Mouse (Mus musculus) brain, embryonic 14.5 days (tissue): ENCODE measurements around the gene Elovl6. TPM values are rescaled to one million over a fixed set of nuclear protein-coding genes. Genes with fewer than 3 reads are reported as not detected.

Source experiments
- DNase-seq: peaks from one replicate; pipeline ENCODE4 v3.0.0-alpha.2; 2011; ENCODE audit warnings: low read depth
- CTCF ChIP-seq: fragments of 200-500 bp; IDR thresholded peaks from 2 replicates; pipeline ENCODE4 v1.5.1; 2012; ENCODE audit warnings: inconsistent platforms, mild to moderate bottlenecking, moderate library complexity, borderline replicate concordance; ENCODE audit not compliant: insufficient read depth, insufficient read length; ENCODE audit errors: extremely low read depth
- POLR2A ChIP-seq: fragments of 200-500 bp; IDR thresholded peaks from 2 replicates; pipeline ENCODE4 v1.6.1; 2012; ENCODE audit warnings: mild to moderate bottlenecking, inconsistent platforms, borderline replicate concordance; ENCODE audit not compliant: poor library complexity, insufficient read depth, insufficient read length, severe bottlenecking; ENCODE audit errors: extremely low read depth
- polyA plus RNA-seq: library from polyadenylated mRNA; depleted of rRNA; stranded (reverse); fragments of >200 nt; gene quantifications from 2 replicates; pipeline ENCODE4 v1.2.3, GENCODE M21; 2012

Elovl6 gene
- polyA plus RNA-seq, 1 experiment = 32.2 TPM

DNA sequence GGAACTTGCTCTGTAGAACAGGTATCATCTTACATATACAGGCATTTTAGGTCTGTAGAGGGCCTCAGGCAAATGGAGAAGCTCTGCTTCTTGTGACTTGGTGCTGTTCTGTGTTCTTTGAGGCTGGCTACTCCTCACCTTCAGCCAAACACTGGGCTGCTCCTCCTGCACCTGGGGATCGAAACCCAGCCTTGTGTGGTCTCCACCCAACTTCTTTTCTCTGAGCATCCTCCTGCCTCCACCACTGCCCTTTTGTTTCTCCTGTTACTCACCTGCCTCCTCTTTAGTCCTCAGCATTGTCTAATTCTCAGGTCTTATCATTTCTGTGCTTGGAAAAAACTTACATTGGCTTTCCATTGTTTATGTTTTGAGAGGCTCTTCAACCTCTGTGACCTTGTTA lies 12.1 kb downstream of the Elovl6 start:
- no peak for DNase-seq
- TF ChIP-seq CTCF (no peak), POLR2A (no peak)

DNA sequence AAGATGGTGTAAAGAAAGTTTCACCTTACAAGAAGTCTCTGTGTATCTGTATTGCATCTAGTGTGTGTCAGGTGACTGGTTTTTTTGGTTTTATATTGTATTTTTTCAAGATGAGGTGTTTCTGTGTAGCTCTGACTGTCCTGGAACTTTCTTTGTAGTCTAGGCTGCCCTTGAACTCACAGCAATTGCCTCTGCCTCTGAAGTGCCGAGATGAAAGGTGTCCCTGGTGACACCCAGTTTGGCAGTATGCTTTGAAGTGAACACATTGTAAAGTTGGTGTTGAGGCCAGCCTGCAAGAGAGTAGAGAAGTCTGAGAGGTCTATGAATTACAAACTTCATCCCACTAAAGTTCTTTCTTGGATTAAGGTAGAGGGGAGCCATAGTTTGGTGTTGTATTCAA lies 13.1 kb downstream of the Elovl6 start:
- TF ChIP-seq CTCF = no peak
- TF ChIP-seq POLR2A = no peak
- no peak for DNase-seq

DNA sequence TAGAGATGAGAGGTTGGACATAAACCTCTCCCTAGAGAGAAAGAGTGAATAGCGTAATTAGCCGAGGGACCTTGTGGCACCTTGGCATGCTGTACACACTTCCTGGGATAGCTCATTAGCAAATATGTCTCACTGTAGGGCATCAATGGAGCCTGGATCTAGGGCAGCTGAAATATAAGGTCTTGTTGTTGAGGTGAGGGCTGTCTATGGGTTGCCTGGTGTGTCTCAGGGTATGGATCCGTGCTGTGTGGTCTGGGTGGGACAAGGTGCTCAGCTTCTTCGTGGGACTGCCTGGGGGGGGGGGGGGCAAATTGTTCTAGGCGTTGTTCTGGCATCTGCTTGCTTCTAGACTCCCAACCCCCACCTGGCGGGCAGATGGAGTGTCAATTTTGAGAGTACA lies 13.6 kb downstream of the Elovl6 start:
- no peak for TF ChIP-seq POLR2A
- no peak for TF ChIP-seq CTCF
- DNase-seq = no peak

DNA sequence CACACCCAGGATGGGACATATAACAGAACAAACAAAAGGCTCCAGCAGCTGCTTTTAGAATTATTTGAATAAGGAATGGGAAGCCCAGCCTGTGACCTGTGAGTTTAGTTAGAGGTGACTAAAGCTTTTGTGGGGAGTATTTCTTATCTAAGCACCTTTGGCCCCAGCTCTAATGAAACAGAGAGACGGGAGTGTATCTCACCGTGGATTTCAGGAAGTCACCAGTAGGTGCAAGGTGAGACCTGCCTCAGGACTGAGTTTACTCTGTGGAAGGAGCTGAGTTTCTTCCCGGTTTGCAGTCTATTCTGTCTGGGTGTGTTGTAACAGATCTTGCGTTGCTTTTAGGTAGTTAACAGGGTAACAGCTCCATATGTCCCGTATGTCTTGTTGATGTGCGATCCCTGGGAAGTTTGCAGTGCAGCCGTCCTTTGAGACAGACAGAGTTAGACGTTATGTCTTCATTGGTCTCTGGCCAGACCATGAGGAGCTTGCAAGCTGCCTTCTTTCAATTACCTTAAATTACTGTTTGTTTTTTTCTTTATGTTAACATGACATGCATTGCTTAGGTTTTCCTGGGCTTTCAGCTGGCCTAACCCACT lies 15.8 kb downstream of the Elovl6 start:
- TF ChIP-seq CTCF = no peak
- no peak for TF ChIP-seq POLR2A
- DNase-seq = peak; percentile 55

DNA sequence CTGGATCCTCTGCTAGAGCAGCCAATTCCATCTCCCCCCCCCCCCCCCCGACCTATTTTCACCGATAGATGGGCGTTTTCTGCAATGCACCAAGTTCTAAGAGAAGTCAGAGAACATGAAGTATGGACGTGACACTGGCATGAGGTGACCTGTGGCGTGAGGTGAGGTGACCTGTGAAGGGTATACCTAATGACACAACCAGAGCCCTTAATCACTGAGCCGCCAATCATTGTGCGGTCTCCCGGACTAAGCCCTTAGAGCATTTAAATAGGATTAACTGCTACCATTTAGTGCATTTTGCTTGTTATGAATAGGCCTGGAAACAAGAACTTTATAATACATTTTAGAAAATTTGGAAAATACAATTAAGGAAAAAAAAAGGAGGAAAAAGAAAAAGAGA lies 16.6 kb downstream of the Elovl6 start:
- no peak for TF ChIP-seq CTCF
- TF ChIP-seq POLR2A = no peak
- peak; percentile 35 for DNase-seq

DNA sequence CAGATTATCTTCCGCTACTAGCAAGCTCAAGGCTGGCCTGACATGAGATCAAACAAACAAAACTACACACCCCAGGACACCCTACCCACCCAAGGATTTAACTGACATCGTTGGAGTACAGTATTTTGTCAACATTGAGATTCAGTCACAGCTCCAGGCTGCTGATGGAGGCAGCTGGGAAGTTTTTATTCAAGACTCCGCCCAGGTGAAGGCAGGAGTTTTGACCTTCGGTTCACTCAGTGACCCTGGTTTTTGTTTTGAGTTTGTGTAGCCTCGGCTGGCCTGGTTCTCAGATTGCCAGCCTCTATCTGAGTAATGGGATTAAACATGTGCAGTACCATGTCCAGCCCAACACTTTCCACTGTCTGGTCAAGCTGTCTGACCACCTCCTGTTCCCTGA lies 17.4 kb downstream of the Elovl6 start:
- DNase-seq = no peak
- TF ChIP-seq POLR2A = no peak
- no peak for TF ChIP-seq CTCF

DNA sequence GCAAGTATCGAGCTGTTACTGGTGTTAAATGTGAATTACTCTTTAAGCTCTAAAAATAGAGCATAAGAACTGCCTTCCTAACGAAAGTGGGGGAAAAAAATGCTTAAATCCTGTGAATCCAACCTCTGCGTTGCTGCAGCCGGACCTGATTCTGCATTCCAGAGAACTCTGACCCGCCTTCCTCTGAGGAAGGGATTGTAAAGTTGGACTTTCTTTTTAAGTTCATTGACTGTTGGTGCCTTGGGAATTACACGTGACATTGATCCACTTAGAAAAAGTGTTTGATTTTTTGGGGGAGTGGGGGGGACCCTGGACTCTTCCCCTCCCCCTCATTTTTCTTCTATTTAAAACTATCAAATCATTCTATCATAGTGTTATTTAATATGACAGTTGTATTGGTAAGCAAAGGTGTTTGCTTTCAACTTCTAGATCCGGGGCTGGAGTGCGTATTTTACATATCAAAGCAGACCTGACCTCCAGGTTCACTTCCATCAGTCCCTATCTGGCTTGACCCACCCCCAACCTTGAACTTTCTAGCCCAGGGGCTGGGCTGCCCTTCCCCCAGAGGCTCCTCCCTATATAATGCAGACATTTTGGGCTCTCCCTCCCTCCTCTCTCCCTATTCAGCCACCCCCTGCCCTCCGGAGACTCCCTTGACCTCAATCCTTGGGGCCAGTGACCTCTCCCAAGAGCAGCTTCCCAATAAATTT lies 19.6 kb downstream of the Elovl6 start:
- TF ChIP-seq CTCF = no peak
- no peak for TF ChIP-seq POLR2A
- no peak for DNase-seq

DNA sequence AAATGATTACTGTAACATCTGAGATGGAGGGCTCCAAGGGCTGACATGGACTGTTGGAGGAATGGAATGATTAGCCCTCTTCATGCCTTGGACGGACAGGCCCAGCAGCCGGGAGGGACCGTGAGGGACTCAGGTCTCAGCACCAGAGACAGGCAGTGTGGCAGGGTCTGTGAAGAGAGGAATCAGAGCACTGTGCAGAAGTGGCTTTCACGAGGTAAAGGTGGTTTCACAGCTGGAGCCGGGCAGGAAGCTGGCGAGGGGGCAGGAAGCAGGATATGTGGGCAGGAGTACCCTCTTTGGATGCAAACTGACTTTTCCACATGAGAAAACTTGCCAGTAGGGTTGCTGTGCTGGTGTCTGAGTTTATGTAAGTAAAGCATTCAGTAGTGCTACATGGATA lies 20.2 kb downstream of the Elovl6 start:
- TF ChIP-seq POLR2A = no peak
- TF ChIP-seq CTCF = no peak

DNA sequence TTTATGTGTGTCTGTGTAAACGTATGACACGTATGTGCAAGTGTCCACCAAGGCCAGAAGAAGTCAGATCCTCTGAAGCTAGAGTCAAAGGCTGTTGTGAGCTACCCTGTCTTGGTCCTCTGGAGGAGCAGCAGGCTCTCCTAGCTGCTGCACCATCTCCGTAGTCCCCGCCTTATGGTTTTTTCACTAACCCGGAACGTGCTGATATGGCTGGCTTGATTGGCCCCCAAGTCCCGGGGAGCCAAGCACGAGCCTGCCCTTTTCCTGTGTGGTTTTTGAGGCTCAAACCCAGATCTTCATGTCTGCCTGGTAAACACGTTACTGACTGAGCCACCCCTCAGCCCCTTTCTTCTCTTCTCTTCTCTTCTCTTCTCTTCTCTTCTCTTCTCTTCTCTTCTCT lies 21.0 kb downstream of the Elovl6 start:
- DNase-seq = no peak
- TF ChIP-seq CTCF (no peak), POLR2A (no peak)

More for the DNA sequence above, 20.2 kb downstream of the Elovl6 start:
- DNase-seq = no peak

DNA sequence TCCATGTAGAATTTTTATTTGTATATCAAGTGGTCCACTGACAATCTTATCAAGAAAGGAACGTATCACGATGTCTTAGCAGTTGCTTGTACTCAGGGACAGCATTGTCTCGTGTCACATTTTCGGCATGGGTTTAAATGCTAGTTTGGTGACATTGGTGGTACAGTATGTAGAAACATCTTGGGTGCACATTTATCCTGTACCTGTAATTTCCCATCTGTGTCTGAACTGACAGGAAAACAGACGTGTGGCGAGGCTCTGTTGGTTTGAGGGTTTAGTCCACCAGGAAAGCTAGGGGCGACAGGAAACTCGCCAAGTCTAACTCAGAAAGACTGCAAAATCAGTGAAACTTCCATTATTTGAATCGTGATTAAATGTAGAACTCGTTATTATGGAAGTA lies 21.5 kb downstream of the Elovl6 start:
- no peak for DNase-seq
- TF ChIP-seq POLR2A (no peak), CTCF (no peak)

DNA sequence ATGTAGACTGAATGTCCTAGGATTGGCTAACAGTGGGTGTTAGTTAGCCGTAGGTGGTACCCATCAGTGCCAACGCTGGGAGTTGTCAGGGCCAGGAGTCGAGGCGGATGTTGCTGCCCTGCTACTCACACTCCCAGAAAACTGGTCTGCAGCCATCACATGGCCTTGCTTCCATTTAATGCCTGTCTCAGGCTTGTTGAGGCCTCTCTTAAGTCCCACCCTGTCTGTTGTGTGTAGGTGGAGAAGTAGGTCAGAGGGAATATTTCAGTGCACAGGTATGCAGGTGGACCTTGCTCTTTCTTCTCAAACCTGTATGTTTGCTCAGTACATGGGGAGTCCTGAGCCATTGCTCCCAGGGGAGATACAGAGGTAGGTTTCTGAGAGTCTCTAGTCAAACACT lies 22.3 kb downstream of the Elovl6 start:
- DNase-seq = no peak
- no peak for TF ChIP-seq CTCF
- TF ChIP-seq POLR2A = no peak

DNA sequence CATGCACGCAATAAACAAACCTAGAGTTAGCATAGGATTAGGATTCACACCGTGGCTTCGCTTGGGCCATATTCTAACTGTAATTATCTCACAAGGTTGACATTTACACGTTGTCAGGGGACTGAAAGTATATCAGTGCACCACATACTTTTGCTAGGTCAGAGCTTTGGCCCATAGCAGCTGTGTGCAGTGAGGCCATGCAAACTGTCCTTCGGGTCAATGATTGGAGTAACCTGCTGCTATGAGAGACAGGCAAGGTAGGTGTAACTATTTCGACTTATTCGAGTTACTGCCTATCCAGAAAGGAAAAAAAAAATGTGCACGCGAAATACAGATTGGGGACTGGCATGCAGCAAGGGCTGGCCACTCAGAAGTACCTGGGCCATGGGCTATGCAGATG lies 24.9 kb downstream of the Elovl6 start:
- DNase-seq = no peak
- TF ChIP-seq CTCF (no peak), POLR2A (no peak)

DNA sequence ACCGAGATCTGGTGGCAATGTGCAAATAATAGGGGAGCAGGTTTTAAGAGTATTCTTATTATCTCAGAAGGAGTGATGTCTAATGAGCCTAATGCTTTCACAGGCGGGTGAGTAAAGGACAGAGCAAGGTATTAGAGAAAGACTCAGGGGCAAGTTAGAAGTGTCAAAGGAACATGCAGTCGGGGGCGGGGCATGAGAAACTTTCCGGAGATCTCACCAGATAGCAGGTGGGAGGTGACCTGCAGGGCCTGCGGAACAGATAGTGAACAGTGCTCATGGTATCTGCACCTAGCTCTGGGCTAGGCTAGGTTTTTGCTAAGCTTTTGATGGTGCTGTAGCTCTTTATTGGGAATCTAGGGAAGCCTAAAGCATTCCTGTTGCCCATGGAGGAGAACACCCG lies 25.4 kb downstream of the Elovl6 start:
- TF ChIP-seq POLR2A (no peak), CTCF (no peak)
- DNase-seq = no peak
